In the genomic region with DNA sequence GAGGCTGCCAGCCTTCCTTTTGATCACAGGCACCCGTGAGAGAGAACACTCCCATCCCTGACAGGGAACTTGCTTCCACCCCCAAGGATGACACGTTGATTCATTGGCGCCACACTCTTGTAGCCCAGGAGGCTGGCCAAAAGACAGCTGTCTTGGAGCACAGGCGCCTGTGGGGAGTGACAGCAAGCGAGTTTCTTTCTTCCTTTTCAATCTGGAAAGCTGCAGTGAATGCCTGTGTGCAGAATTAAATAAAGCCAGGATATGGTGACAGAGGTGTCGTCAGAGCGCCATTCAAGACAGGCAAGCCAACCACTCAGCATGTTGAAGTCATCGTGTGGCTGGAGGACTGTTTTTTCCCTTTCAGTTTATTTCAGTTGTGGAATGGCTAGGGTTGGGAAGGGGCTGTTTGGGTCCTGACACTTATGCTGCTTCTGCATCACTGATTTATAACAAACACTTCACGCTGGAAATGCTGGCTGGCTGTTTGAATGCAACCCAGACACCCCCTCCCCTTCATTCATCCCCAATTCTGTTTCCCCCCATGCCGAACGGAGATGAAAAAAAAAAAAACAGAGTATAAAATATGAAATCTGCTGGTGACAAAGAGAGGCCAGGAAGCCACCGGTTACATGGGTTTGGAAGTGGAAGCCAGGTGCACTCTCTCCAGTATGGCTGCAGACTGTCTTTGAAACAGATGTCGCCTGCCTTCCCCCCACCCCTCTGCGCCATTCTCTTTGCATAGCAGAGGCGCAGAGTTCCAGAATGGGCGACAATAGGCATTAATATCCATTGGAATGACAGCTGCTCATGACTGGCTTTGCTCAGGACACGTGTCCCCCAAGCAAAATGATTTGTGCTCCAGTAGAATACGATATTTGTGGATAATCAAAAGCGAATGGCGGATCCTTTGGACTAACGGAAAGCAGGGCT, we compare ENCODE assay signal across 10 mouse cellular contexts. TPM values are rescaled to one million over a fixed set of nuclear protein-coding genes. Genes with fewer than 3 reads are reported as not detected.
DNase-seq lines count a peak whose midpoint lies in the region; ATAC-seq lines count a peak whose summit lies in the region.
"Had no signal": no experiment of that assay in that cellular context is flagged by ENCODE, and none has a peak within 500 bp of the region (broad histone marks: within the 10 kb centered on the region; RNA-seq: fewer than 3 reads in every experiment).

No protein-coding gene starts in this region.

- H3K27me3 ChIP-seq in hindbrain, embryonic 15.5 days, result no peaks in the 10 kb centered on the region
- H3K27me3 ChIP-seq in neural tube, embryonic 12.5 days (replicated peaks), result no peaks in the 10 kb centered on the region
- H3K27me3 ChIP-seq: liver, embryonic 15.5 days had no signal

- WGBS in hindbrain, embryonic 15.5 days, result 22% methylated on average over 21 of the region's 21 CpGs
- WGBS in neural tube, embryonic 12.5 days, result 37% methylated on average over 21 of the region's 21 CpGs

- no peak overlapping the region; the same call in 1 of the 2 replicates for H3K9ac ChIP-seq in hindbrain, embryonic 15.5 days
- no peak overlapping the region for H3K9ac ChIP-seq in neural tube, embryonic 12.5 days
- H3K9ac ChIP-seq: liver, embryonic 15.5 days had no signal

- peak overlapping the region; percentile 39 for H3K4me2 ChIP-seq in hindbrain, embryonic 15.5 days
- H3K4me2 ChIP-seq in neural tube, embryonic 12.5 days (replicated peaks), result peak overlapping the region; percentile 39
- H3K4me2 ChIP-seq: liver, embryonic 15.5 days had no signal

- no peaks in the 10 kb centered on the region for H3K9me3 ChIP-seq in hindbrain, embryonic 15.5 days
- H3K9me3 ChIP-seq in neural tube, embryonic 12.5 days, result no peaks in the 10 kb centered on the region
- H3K9me3 ChIP-seq: liver, embryonic 15.5 days had no signal

- peak overlapping the region; percentile 6; the same call in 1 of the 2 replicates for H3K4me3 ChIP-seq in hindbrain, embryonic 15.5 days
- H3K4me3 ChIP-seq in neural tube, embryonic 12.5 days, result no peak overlapping the region
- H3K4me3 ChIP-seq: liver, embryonic 15.5 days had no signal

- peak overlapping the region; percentile 52 for H3K27ac ChIP-seq in hindbrain, embryonic 15.5 days (replicated peaks)
- H3K27ac ChIP-seq in neural tube, embryonic 12.5 days, result no peak overlapping the region; the same call in 1 of the 2 replicates
- H3K27ac ChIP-seq: liver, embryonic 15.5 days had no signal

- H3K36me3 ChIP-seq in hindbrain, embryonic 15.5 days, result no peaks in the 10 kb centered on the region
- no peaks in the 10 kb centered on the region for H3K36me3 ChIP-seq in neural tube, embryonic 12.5 days
- H3K36me3 ChIP-seq: liver, embryonic 15.5 days had no signal

- ATAC-seq in hindbrain, embryonic 15.5 days (ENCODE audit: low FRiP score, low read depth), result peak; percentile 68
- ATAC-seq in neural tube, embryonic 12.5 days (ENCODE audit: low FRiP score, low read depth), result peak; percentile 76
- ATAC-seq in inflammation-experienced regulatory T-cells, adult 6 months, result no peak

- peaks cover 17% of the 10 kb centered on the region for H3K4me1 ChIP-seq in hindbrain, embryonic 15.5 days (replicated peaks)
- peaks cover 12% of the 10 kb centered on the region for H3K4me1 ChIP-seq in neural tube, embryonic 12.5 days
- H3K4me1 ChIP-seq: liver, embryonic 15.5 days had no signal

- peak; percentile 53 to 63 for DNase-seq in cerebellum, postnatal 10 days
- no peak for DNase-seq in cerebellum, adult 18-20 months
- DNase-seq in layer of hippocampus, postnatal 10 days (ENCODE audit: low spot score in 2 of 2), result peak; percentile 35 to 46
- no peak for DNase-seq in layer of hippocampus, postnatal 36 days
- no peak for DNase-seq in ovary, postnatal 36 days (ENCODE audit: low spot score)
- DNase-seq: cerebellum, adult 11 months had no signal

RNA-seq across cellular contexts. Expression of gene Nrp2, which starts 20.4 kb away (rescaled TPM):
- total RNA-seq in layer of hippocampus, postnatal 10 days (2021), result 100 to 1,000 TPM in 1 of 2 experiments, 10 to 100 TPM in 1; 93.9 to 103 TPM
- total RNA-seq in layer of hippocampus, postnatal 36 days (2021), result 10 to 100 TPM; 58.8 to 66.3 TPM
- polyA plus RNA-seq in hindbrain, embryonic 15.5 days (2015; fragmentation: Nextera tagmentation; extraction: Ambion mirVana), result 28.8 and 31.5 TPM in 2 replicates
- polyA plus RNA-seq in neural tube, embryonic 12.5 days (2016; fragmentation: Nextera tagmentation; extraction: Ambion mirVana), result 44.0 and 44.6 TPM in 2 replicates
- under 1 TPM in 1 of 3 experiments, not detected in 2; 0.05 TPM for polyA plus RNA-seq in inflammation-experienced regulatory T-cells, adult 6 months (2017; shearing (Covaris generic))

Comparison
In these comparisons a context has a peak if more than half of its experiments do, and no peak if none do; other contexts are left out.
1. DNase-seq: peak in cerebellum, postnatal 10 days (2 of 2) and layer of hippocampus, postnatal 10 days (2 of 2); none in cerebellum, adult 18-20 months (0 of 2), layer of hippocampus, postnatal 36 days (0 of 2) and ovary, postnatal 36 days (single experiment).
2. RNA of gene Nrp2, which starts 20.4 kb away (polyA plus RNA-seq): 44.0 to 44.6 TPM in neural tube, embryonic 12.5 days and 28.8 to 31.5 TPM in hindbrain, embryonic 15.5 days; 0.05 TPM in inflammation-experienced regulatory T-cells, adult 6 months; every median in the first group is over 10 times any median in the second.